Mouse (Mus musculus): ENCODE data around the gene Sept9. TPM values are rescaled to one million over a fixed set of nuclear protein-coding genes. Genes with fewer than 3 reads are reported as not detected.
"Not testable (repeated sequence)": the region's sequence is repeated elsewhere in the genome, so short reads cannot be mapped to it uniquely, and the experiment has no call there.

Gene Sept9
- polyA plus RNA-seq, 1 experiment from 2014 or later, result 182 TPM

- H3K27ac ChIP-seq (replicated peaks; ENCODE audit: low read depth, low read length), result no peak overlapping the region
- H3K4me2 ChIP-seq (ENCODE audit: low read depth, low read length), result no peak overlapping the region
- H3K4me3 ChIP-seq (ENCODE audit: low read depth, low read length), result no peak overlapping the region
- peaks cover 38% of the 10 kb centered on the region for H3K4me1 ChIP-seq (ENCODE audit: control insufficient read depth, insufficient read depth, low read length)
- H3K9me3 ChIP-seq (replicated peaks; ENCODE audit: control insufficient read depth, low read length), result no peaks in the 10 kb centered on the region
- no peaks in the 10 kb centered on the region for H3K36me3 ChIP-seq (replicated peaks; ENCODE audit: control insufficient read depth, insufficient read depth, low read depth, low read length)
- WGBS, result 76% methylated on average over 15 of the region's 15 CpGs
- ATAC-seq (replicated peaks; ENCODE audit: insufficient number of reproducible peaks, low FRiP score, low TSS enrichment, low read depth) (no peak), DNase-seq (ENCODE audit: low spot score) (no peak)
- H3K9ac ChIP-seq (replicated peaks; ENCODE audit: low read length), result no peak overlapping the region
- no peaks in the 10 kb centered on the region for H3K27me3 ChIP-seq (ENCODE audit: control insufficient read depth, insufficient read depth, low read length)
Observed at GRCm38 (mm10) chr11:117322730-117323579, 123.5 kb downstream of the Sept9 start.

- Histone ChIP-seq H3K4me3 (ENCODE audit: low read depth, low read length) (no peak overlapping the region), H3K9ac (replicated peaks; ENCODE audit: low read length) (no peak overlapping the region), H3K9me3 (replicated peaks; ENCODE audit: control insufficient read depth, low read length) (no peaks in the 10 kb centered on the region), H3K27me3 (ENCODE audit: control insufficient read depth, insufficient read depth, low read length) (no peaks in the 10 kb centered on the region), H3K4me1 (ENCODE audit: control insufficient read depth, insufficient read depth, low read length) (peaks cover 29% of the 10 kb centered on the region), H3K27ac (replicated peaks; ENCODE audit: low read depth, low read length) (no peak overlapping the region), H3K4me2 (ENCODE audit: low read depth, low read length) (no peak overlapping the region), H3K36me3 (replicated peaks; ENCODE audit: control insufficient read depth, insufficient read depth, low read depth, low read length) (no peaks in the 10 kb centered on the region)
- 66% methylated on average over 12 of the region's 12 CpGs for WGBS
- ATAC-seq (replicated peaks; ENCODE audit: insufficient number of reproducible peaks, low FRiP score, low TSS enrichment, low read depth), result no peak
- no peak for DNase-seq (ENCODE audit: low spot score)
Observed at GRCm38 (mm10) chr11:117323976-117324574, 124.6 kb downstream of the Sept9 start.

- not testable (repeated sequence) for H3K9me3 ChIP-seq (replicated peaks; ENCODE audit: control insufficient read depth, low read length); ATAC-seq (replicated peaks; ENCODE audit: insufficient number of reproducible peaks, low FRiP score, low TSS enrichment, low read depth); H3K27ac ChIP-seq (replicated peaks; ENCODE audit: low read depth, low read length); H3K27me3 ChIP-seq (ENCODE audit: control insufficient read depth, insufficient read depth, low read length); H3K4me3 ChIP-seq (ENCODE audit: low read depth, low read length); DNase-seq (ENCODE audit: low spot score); H3K36me3 ChIP-seq (replicated peaks; ENCODE audit: control insufficient read depth, insufficient read depth, low read depth, low read length); H3K4me2 ChIP-seq (ENCODE audit: low read depth, low read length); H3K9ac ChIP-seq (replicated peaks; ENCODE audit: low read length)
- 89% methylated on average over 5 of the region's 5 CpGs for WGBS
- peaks cover 27% of the 10 kb centered on the region for H3K4me1 ChIP-seq (ENCODE audit: control insufficient read depth, insufficient read depth, low read length)
Observed at GRCm38 (mm10) chr11:117324718-117325117, 125.3 kb downstream of the Sept9 start.

- no peak overlapping the region for H3K27ac ChIP-seq (replicated peaks; ENCODE audit: low read depth, low read length)
- no peaks in the 10 kb centered on the region for H3K9me3 ChIP-seq (replicated peaks; ENCODE audit: control insufficient read depth, low read length)
- WGBS, result 57% methylated on average over 5 of the region's 5 CpGs
- no peak overlapping the region for H3K4me3 ChIP-seq (ENCODE audit: low read depth, low read length)
- no peak overlapping the region for H3K9ac ChIP-seq (replicated peaks; ENCODE audit: low read length)
- no peaks in the 10 kb centered on the region for H3K36me3 ChIP-seq (replicated peaks; ENCODE audit: control insufficient read depth, insufficient read depth, low read depth, low read length)
- DNase-seq (ENCODE audit: low spot score) (no peak), ATAC-seq (replicated peaks; ENCODE audit: insufficient number of reproducible peaks, low FRiP score, low TSS enrichment, low read depth) (no peak)
- H3K4me2 ChIP-seq (ENCODE audit: low read depth, low read length), result no peak overlapping the region
- H3K27me3 ChIP-seq (ENCODE audit: control insufficient read depth, insufficient read depth, low read length), result no peaks in the 10 kb centered on the region
- H3K4me1 ChIP-seq (ENCODE audit: control insufficient read depth, insufficient read depth, low read length), result peaks cover 23% of the 10 kb centered on the region
Observed at GRCm38 (mm10) chr11:117325131-117325467, 125.6 kb downstream of the Sept9 start.

- Histone ChIP-seq H3K4me2 (ENCODE audit: low read depth, low read length) (no peak overlapping the region), H3K27ac (replicated peaks; ENCODE audit: low read depth, low read length) (no peak overlapping the region), H3K9ac (replicated peaks; ENCODE audit: low read length) (no peak overlapping the region), H3K27me3 (ENCODE audit: control insufficient read depth, insufficient read depth, low read length) (no peaks in the 10 kb centered on the region), H3K36me3 (replicated peaks; ENCODE audit: control insufficient read depth, insufficient read depth, low read depth, low read length) (no peaks in the 10 kb centered on the region), H3K4me3 (ENCODE audit: low read depth, low read length) (no peak overlapping the region), H3K9me3 (replicated peaks; ENCODE audit: control insufficient read depth, low read length) (no peaks in the 10 kb centered on the region), H3K4me1 (ENCODE audit: control insufficient read depth, insufficient read depth, low read length) (peaks cover 21% of the 10 kb centered on the region)
- ATAC-seq (replicated peaks; ENCODE audit: insufficient number of reproducible peaks, low FRiP score, low TSS enrichment, low read depth) (no peak), DNase-seq (ENCODE audit: low spot score) (no peak)
- WGBS, result 31% methylated on average over 12 of the region's 12 CpGs
Observed at GRCm38 (mm10) chr11:117325468-117326139, 126.1 kb downstream of the Sept9 start.

GRCm38 (mm10) chr11:117326140-117326725 is 126.8 kb downstream of the Sept9 start:
- Histone ChIP-seq H3K4me3 (ENCODE audit: low read depth, low read length) (no peak overlapping the region), H3K9ac (replicated peaks; ENCODE audit: low read length) (no peak overlapping the region), H3K9me3 (replicated peaks; ENCODE audit: control insufficient read depth, low read length) (no peaks in the 10 kb centered on the region), H3K36me3 (replicated peaks; ENCODE audit: control insufficient read depth, insufficient read depth, low read depth, low read length) (no peaks in the 10 kb centered on the region), H3K4me1 (ENCODE audit: control insufficient read depth, insufficient read depth, low read length) (peaks cover 26% of the 10 kb centered on the region), H3K4me2 (ENCODE audit: low read depth, low read length) (no peak overlapping the region), H3K27ac (replicated peaks; ENCODE audit: low read depth, low read length) (no peak overlapping the region), H3K27me3 (ENCODE audit: control insufficient read depth, insufficient read depth, low read length) (no peaks in the 10 kb centered on the region)
- no peak for ATAC-seq (replicated peaks; ENCODE audit: insufficient number of reproducible peaks, low FRiP score, low TSS enrichment, low read depth)
- 52% methylated on average over 4 of the region's 4 CpGs for WGBS
- no peak for DNase-seq (ENCODE audit: low spot score)

GRCm38 (mm10) chr11:117326867-117327600 is 127.6 kb downstream of the Sept9 start:
- no peak overlapping the region for H3K4me3 ChIP-seq (ENCODE audit: low read depth, low read length)
- H3K27ac ChIP-seq (replicated peaks; ENCODE audit: low read depth, low read length), result no peak overlapping the region
- no peak overlapping the region for H3K4me2 ChIP-seq (ENCODE audit: low read depth, low read length)
- no peak overlapping the region for H3K9ac ChIP-seq (replicated peaks; ENCODE audit: low read length)
- no peak for DNase-seq (ENCODE audit: low spot score)
- no peak for ATAC-seq (replicated peaks; ENCODE audit: insufficient number of reproducible peaks, low FRiP score, low TSS enrichment, low read depth)
- peaks cover 30% of the 10 kb centered on the region for H3K4me1 ChIP-seq (ENCODE audit: control insufficient read depth, insufficient read depth, low read length)
- H3K9me3 ChIP-seq (replicated peaks; ENCODE audit: control insufficient read depth, low read length), result no peaks in the 10 kb centered on the region
- 74% methylated on average over 16 of the region's 16 CpGs for WGBS
- no peaks in the 10 kb centered on the region for H3K36me3 ChIP-seq (replicated peaks; ENCODE audit: control insufficient read depth, insufficient read depth, low read depth, low read length)
- no peaks in the 10 kb centered on the region for H3K27me3 ChIP-seq (ENCODE audit: control insufficient read depth, insufficient read depth, low read length)

Data from embryonic facial prominence, embryonic 11.5 days (tissue).